Mouse (Mus musculus): ENCODE measurements around the gene B4galnt4. TPM values are rescaled to one million over a fixed set of nuclear protein-coding genes. Genes with fewer than 3 reads are reported as not detected.

The B4galnt4 gene
- polyA plus RNA-seq, 1 experiment from 2014 or later = 19.5 TPM

GRCm38 (mm10) chr7:141040867-141041606, 19.9 kb upstream of the B4galnt4 start:
- peak; percentile 90 for DNase-seq (ENCODE audit: low spot score, missing footprints)
- peak; percentile 42; the same call in 1 of the 2 replicates for ATAC-seq (ENCODE audit: low FRiP score)
- WGBS = 45% methylated on average over 6 of the region's 9 CpGs

GRCm38 (mm10) chr7:141041661-141042060, 19.2 kb upstream of the B4galnt4 start:
- no peak overlapping the region for H3K27ac ChIP-seq (ENCODE audit: low read depth, low read length)
- H3K4me1 ChIP-seq (ENCODE audit: control insufficient read depth, insufficient read depth, low read length) = no peaks in the 10 kb centered on the region
- H3K4me2 ChIP-seq = no peak overlapping the region
- no peaks in the 10 kb centered on the region for H3K27me3 ChIP-seq (ENCODE audit: control insufficient read depth, insufficient read depth, low read length)
- no peak for ATAC-seq (ENCODE audit: low FRiP score)
- no peaks in the 10 kb centered on the region for H3K36me3 ChIP-seq (ENCODE audit: control insufficient read depth, insufficient read depth, low read length)
- H3K4me3 ChIP-seq (ENCODE audit: low read depth, low read length) = no peak overlapping the region
- DNase-seq (ENCODE audit: low spot score, missing footprints) = no peak
- no peak overlapping the region for H3K9ac ChIP-seq (ENCODE audit: low read length)
- no peaks in the 10 kb centered on the region for H3K9me3 ChIP-seq (ENCODE audit: control insufficient read depth, low read length)
- 46% methylated on average over 5 of the region's 5 CpGs for WGBS

More at GRCm38 (mm10) chr7:141040867-141041606, 19.9 kb upstream of the B4galnt4 start:
- no peak overlapping the region for H3K9ac ChIP-seq (ENCODE audit: low read length)
- H3K27me3 ChIP-seq (ENCODE audit: control insufficient read depth, insufficient read depth, low read length) = no peaks in the 10 kb centered on the region
- no peaks in the 10 kb centered on the region for H3K36me3 ChIP-seq (ENCODE audit: control insufficient read depth, insufficient read depth, low read length)
- H3K9me3 ChIP-seq (ENCODE audit: control insufficient read depth, low read length) = no peaks in the 10 kb centered on the region
- H3K27ac ChIP-seq (ENCODE audit: low read depth, low read length) = no peak overlapping the region; the same call in 1 of the 2 replicates
- H3K4me1 ChIP-seq (ENCODE audit: control insufficient read depth, insufficient read depth, low read length) = no peaks in the 10 kb centered on the region
- no peak overlapping the region for H3K4me2 ChIP-seq
- no peak overlapping the region for H3K4me3 ChIP-seq (ENCODE audit: low read depth, low read length)

DNA sequence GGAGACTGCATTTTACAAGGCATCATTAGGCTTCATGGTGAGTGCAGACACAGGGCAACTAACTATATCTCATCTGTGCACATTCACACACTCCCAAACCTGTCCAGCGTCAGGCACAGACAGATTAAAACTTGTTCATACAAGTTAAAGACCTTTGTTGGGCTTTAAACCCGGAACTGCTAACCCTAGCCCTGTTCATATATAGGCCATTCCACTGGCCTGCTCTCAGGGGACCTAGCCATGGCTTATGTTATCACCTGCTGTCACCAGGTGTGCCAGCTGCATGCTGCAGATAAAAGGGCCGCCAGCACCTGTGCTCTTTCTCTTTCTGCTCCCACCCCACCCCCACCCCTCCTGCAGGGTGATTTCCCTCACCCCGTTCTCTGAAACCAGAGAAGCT, 18.4 kb upstream of the B4galnt4 start:
- ATAC-seq (ENCODE audit: low FRiP score) = no peak
- WGBS = 62% methylated on average over 4 of the region's 4 CpGs
- no peak overlapping the region for H3K4me3 ChIP-seq (ENCODE audit: low read depth, low read length)
- DNase-seq (ENCODE audit: low spot score, missing footprints) = no peak
- H3K4me2 ChIP-seq = no peak overlapping the region
- no peak overlapping the region for H3K9ac ChIP-seq (ENCODE audit: low read length)
- H3K27me3 ChIP-seq (ENCODE audit: control insufficient read depth, insufficient read depth, low read length) = no peaks in the 10 kb centered on the region
- no peaks in the 10 kb centered on the region for H3K4me1 ChIP-seq (ENCODE audit: control insufficient read depth, insufficient read depth, low read length)
- no peak overlapping the region for H3K27ac ChIP-seq (ENCODE audit: low read depth, low read length)
- H3K9me3 ChIP-seq (ENCODE audit: control insufficient read depth, low read length) = no peaks in the 10 kb centered on the region
- H3K36me3 ChIP-seq (ENCODE audit: control insufficient read depth, insufficient read depth, low read length) = no peaks in the 10 kb centered on the region

DNA sequence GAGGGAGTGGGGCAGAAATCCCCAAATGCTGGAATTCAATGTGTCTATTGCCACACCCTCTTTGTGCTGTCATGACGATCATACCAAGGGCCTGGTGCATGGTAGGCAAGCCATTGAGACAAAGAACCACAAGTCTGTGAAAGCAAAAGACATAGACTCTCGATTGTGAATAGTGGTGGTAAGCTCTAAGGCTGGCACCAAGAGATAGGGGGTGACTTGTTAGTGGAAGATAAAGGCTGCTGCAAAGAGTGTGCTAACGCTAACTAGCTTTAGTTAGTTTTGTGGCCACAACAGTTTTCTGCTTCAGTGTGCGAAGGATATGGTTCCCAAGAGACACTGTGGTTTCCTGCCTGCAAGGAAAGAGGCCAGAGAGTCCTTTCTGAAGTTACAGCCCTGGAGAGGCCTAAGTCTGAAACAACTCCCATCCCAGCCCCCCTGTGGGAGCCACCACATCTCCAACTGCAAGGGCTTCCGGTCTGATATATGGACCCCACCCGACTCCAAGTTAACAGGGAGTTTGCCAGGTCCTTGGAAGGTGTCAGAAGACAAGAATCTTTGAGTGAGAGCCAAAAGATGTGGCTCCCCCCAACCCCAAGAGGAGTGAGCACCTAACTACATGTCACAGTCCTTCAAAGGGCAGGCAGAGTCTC, 13.8 kb upstream of the B4galnt4 start:
- Histone ChIP-seq H3K4me3 (ENCODE audit: low read depth, low read length) (no peak overlapping the region), H3K4me1 (ENCODE audit: control insufficient read depth, insufficient read depth, low read length) (peaks cover 4% of the 10 kb centered on the region; the same call in 1 of the 2 replicates), H3K9ac (ENCODE audit: low read length) (no peak overlapping the region), H3K27me3 (ENCODE audit: control insufficient read depth, insufficient read depth, low read length) (no peaks in the 10 kb centered on the region), H3K4me2 (no peak overlapping the region), H3K36me3 (ENCODE audit: control insufficient read depth, insufficient read depth, low read length) (no peaks in the 10 kb centered on the region), H3K9me3 (ENCODE audit: control insufficient read depth, low read length) (no peaks in the 10 kb centered on the region), H3K27ac (ENCODE audit: low read depth, low read length) (no peak overlapping the region)
- DNase-seq (ENCODE audit: low spot score, missing footprints) (no peak), ATAC-seq (ENCODE audit: low FRiP score) (no peak)
- WGBS = 77% methylated on average over 6 of the region's 6 CpGs

DNA sequence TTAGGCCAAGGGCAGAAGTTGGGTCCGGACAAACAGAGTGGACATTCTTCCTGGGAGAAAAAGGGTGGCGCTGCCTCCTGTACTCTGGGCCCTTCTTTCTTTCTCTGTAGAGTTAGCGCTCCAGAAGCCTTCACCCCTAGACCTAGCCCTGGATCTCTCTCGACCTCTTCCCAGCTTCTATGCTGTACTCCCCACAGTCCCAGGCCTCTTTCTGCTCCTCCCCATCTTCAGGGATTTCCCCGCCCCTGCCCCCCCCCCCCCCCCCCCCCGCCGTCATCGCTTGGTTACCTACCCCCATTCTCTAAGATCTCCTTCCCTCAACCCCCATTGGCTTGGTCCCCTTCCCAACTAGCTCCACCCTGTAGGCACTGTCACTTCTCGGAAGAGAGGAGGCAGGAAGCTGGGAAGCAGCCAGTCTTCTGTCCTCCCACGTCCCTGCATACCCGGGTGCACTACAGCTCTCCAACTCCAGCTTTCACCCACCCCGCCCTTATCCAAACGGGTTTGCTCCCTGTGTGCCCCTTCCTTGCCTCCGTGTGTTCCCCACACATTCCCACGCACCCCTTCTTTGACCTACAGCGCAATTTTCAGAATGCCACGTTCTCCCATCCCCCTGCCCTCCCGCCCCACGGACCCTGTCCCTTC, 13.2 kb upstream of the B4galnt4 start:
- Histone ChIP-seq H3K36me3 (ENCODE audit: control insufficient read depth, insufficient read depth, low read length) (no peaks in the 10 kb centered on the region), H3K4me1 (ENCODE audit: control insufficient read depth, insufficient read depth, low read length) (peaks cover 4% of the 10 kb centered on the region; the same call in 1 of the 2 replicates), H3K9me3 (ENCODE audit: control insufficient read depth, low read length) (no peaks in the 10 kb centered on the region), H3K27me3 (ENCODE audit: control insufficient read depth, insufficient read depth, low read length) (no peaks in the 10 kb centered on the region), H3K4me2 (peak overlapping the region; percentile 76), H3K4me3 (ENCODE audit: low read depth, low read length) (peak overlapping the region; percentile 29), H3K9ac (ENCODE audit: low read length) (peak overlapping the region; percentile 48), H3K27ac (ENCODE audit: low read depth, low read length) (no peak overlapping the region)
- ATAC-seq (ENCODE audit: low FRiP score) = peak; percentile 81
- 4% methylated on average over 15 of the region's 19 CpGs for WGBS
- DNase-seq (ENCODE audit: low spot score, missing footprints) = peak; percentile 95

DNA sequence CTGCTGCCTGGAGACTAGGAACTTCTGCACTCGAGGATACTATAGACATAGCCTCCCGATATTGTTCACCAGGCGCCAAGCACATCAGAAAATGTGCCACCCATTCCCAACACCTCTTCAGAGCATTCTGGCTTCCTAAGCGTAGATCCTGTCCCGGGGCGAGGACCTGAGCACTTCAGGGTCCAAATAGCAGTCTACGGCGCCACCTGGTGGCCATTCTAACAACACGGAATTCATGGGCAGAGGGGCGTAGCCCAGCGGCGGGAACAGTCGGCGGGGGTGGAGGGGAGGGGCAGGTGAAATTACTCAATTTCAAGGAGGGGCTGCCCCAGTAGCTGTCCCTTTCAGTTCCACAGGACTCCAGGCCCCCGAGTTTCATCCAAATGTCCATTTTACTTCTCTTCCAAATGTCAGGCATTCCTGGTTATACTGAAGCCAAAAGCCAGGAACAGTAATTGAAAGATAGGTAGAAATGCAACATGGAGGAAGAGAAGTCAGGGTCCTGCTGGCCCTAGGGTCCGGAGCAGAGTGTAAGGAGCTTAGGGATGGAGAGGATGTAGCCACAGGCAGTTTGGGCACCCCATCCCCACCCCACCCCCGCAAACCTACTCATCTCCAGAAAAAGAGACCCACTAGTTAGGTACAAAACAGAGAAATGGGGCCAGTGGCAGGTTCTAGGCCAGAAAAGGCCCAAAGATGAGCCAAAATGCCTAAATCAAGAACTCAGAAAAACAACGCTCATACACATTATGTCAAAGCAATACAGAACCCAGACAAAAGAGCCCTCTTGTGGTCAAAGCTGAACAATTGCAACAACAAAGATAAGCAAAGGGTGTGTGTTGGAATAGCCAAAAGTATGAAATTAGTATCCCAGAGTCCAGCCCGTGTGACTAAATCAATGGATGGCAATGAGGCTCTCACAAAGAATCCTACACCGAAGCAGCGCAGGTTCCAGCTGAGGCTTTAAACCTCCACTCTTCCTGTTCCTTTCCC, 12.4 kb upstream of the B4galnt4 start:
- Histone ChIP-seq H3K36me3 (ENCODE audit: control insufficient read depth, insufficient read depth, low read length) (no peaks in the 10 kb centered on the region), H3K4me3 (ENCODE audit: low read depth, low read length) (peak overlapping the region; percentile 29), H3K27ac (ENCODE audit: low read depth, low read length) (no peak overlapping the region), H3K9me3 (ENCODE audit: control insufficient read depth, low read length) (no peaks in the 10 kb centered on the region), H3K9ac (ENCODE audit: low read length) (peak overlapping the region; percentile 48), H3K4me2 (peak overlapping the region; percentile 76), H3K4me1 (ENCODE audit: control insufficient read depth, insufficient read depth, low read length) (peaks cover 4% of the 10 kb centered on the region; the same call in 1 of the 2 replicates), H3K27me3 (ENCODE audit: control insufficient read depth, insufficient read depth, low read length) (no peaks in the 10 kb centered on the region)
- peak; percentile 88 for ATAC-seq (ENCODE audit: low FRiP score)
- DNase-seq (ENCODE audit: low spot score, missing footprints) = peak; percentile 99
- WGBS = 11% methylated on average over 21 of the region's 21 CpGs

DNA sequence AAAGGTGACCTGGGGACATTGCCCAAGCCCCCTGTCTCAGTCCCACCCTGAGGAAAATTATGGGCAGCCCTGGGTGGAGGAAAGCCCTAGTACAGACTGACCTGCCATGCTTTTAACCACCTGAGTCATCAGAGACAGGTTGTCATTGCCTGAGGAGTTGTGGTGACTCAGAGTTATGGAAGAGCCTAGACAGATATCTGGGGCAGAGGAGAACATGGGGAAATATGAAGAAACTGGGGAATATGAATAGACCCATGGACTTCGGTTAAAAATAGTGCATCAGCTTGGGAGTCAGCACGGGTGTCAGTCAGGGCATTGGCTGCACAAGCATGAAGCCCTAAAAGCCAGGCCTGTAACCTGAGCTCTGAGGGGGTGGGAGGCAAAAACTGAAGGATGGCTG, 11.6 kb upstream of the B4galnt4 start:
- DNase-seq (ENCODE audit: low spot score, missing footprints) (no peak), ATAC-seq (ENCODE audit: low FRiP score) (no peak)
- H3K9ac ChIP-seq (ENCODE audit: low read length) = no peak overlapping the region
- H3K4me1 ChIP-seq (ENCODE audit: control insufficient read depth, insufficient read depth, low read length) = peaks cover 4% of the 10 kb centered on the region; the same call in 1 of the 2 replicates
- WGBS = 80% methylated on average over 2 of the region's 2 CpGs
- H3K36me3 ChIP-seq (ENCODE audit: control insufficient read depth, insufficient read depth, low read length) = no peaks in the 10 kb centered on the region
- no peak overlapping the region for H3K4me2 ChIP-seq
- no peak overlapping the region for H3K4me3 ChIP-seq (ENCODE audit: low read depth, low read length)
- no peaks in the 10 kb centered on the region for H3K9me3 ChIP-seq (ENCODE audit: control insufficient read depth, low read length)
- H3K27me3 ChIP-seq (ENCODE audit: control insufficient read depth, insufficient read depth, low read length) = no peaks in the 10 kb centered on the region
- no peak overlapping the region for H3K27ac ChIP-seq (ENCODE audit: low read depth, low read length)

GRCm38 (mm10) chr7:141051060-141051685, 9.7 kb upstream of the B4galnt4 start:
- ATAC-seq (ENCODE audit: low FRiP score) = no peak
- 70% methylated on average over 17 of the region's 17 CpGs for WGBS

More at GRCm38 (mm10) chr7:141051060-141051685, 9.7 kb upstream of the B4galnt4 start:
- no peak for DNase-seq (ENCODE audit: low spot score, missing footprints)
- Histone ChIP-seq H3K4me2 (no peak overlapping the region), H3K36me3 (ENCODE audit: control insufficient read depth, insufficient read depth, low read length) (no peaks in the 10 kb centered on the region), H3K9me3 (ENCODE audit: control insufficient read depth, low read length) (no peaks in the 10 kb centered on the region), H3K27ac (ENCODE audit: low read depth, low read length) (no peak overlapping the region), H3K4me1 (ENCODE audit: control insufficient read depth, insufficient read depth, low read length) (peaks cover 4% of the 10 kb centered on the region; the same call in 1 of the 2 replicates), H3K9ac (ENCODE audit: low read length) (no peak overlapping the region), H3K4me3 (ENCODE audit: low read depth, low read length) (no peak overlapping the region), H3K27me3 (ENCODE audit: control insufficient read depth, insufficient read depth, low read length) (no peaks in the 10 kb centered on the region)
